Mouse (Mus musculus) lung, postnatal 0 days (tissue): ENCODE measurements around the gene Dffb.

Source experiments
- CTCF ChIP-seq: IDR thresholded peaks from 2 replicates; pipeline ENCODE4 v1.5.1; 2016; ENCODE audit warnings: antibody characterized with exemption, mild to moderate bottlenecking
- EP300 ChIP-seq: IDR thresholded peaks from 2 replicates; pipeline ENCODE4 v1.6.1; 2016; ENCODE audit warnings: antibody characterized with exemption, mild to moderate bottlenecking, control low read depth

DNA sequence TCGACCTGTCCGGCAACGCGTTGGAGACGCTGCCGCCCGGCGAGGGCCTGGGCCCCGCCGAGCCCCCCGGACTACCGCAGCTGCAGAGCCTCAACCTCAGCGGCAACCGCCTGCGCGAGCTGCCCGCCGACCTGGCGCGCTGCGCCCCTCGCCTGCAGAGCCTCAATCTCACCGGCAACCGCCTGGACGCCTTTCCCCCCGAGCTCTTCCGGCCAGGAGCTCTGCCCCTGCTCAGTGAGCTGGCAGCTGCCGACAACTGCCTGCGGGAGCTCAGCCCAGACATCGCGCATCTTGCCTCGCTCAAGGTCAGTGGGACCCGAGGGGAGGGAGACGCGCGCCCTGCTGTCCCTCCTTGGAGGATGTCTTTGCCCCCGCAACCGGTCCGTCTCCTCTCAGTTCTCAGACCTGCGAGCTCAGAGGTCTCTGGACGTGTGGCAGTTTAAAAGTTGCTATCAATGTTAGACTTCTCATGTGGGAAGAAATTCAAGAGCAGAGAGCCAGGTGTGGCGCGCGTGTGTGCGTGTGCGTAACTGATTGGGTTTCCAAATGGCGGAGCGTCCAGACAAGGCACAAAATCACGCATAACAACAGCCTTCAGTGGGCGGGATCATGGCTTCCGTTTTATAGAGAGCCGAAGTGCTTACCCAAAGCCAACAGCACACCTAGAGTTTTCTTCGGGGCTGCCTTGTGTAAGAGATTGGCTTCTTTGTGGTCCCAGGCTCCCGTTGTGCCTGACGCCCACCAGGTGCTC lies 37.4 kb upstream of the Dffb start:
- no peak for TF ChIP-seq CTCF
- no peak for TF ChIP-seq EP300
